Mouse (Mus musculus) liver, postnatal 0 days (tissue): ENCODE data around the gene Amz1. TPM values are rescaled to one million over a fixed set of nuclear protein-coding genes. Genes with fewer than 3 reads are reported as not detected.

ENCODE experiments used
- ATAC-seq: fragments of 200-750 bp; cut with Nextera tagmentation; 2 replicates; pipeline ENCODE4 v1.8.0; 2017; ENCODE audit warnings: mild to moderate bottlenecking, moderate library complexity
- DNase-seq: peaks from one replicate; pipeline ENCODE4 v3.0.0-alpha.2; 2016
- H3K27ac ChIP-seq: fragments of 300-500 bp; sonication (generic); 2 replicates; pipeline ENCODE4 v1.5.1; 2014; ENCODE audit warnings: antibody characterized with exemption, moderate library complexity, mild to moderate bottlenecking, low read depth
- H3K27me3 ChIP-seq: fragments of 300-500 bp; sonication (generic); 2 replicates; pipeline ENCODE4 v1.6.1; 2014; ENCODE audit warnings: low read length, control low read depth, mixed read lengths; ENCODE audit not compliant: insufficient read depth
- H3K36me3 ChIP-seq: fragments of 300-500 bp; sonication (generic); replicated peaks from 2 replicates; pipeline ENCODE4 v1.6.1; 2014; ENCODE audit warnings: mild to moderate bottlenecking, control low read depth, low read length, moderate library complexity, mixed read lengths; ENCODE audit not compliant: insufficient read depth
- H3K4me1 ChIP-seq: fragments of 300-500 bp; sonication (generic); 2 replicates; pipeline ENCODE4 v1.6.1; 2014; ENCODE audit warnings: antibody characterized with exemption, mild to moderate bottlenecking, control low read depth; ENCODE audit not compliant: insufficient read depth
- H3K4me2 ChIP-seq: fragments of 300-500 bp; sonication (generic); 2 replicates; pipeline ENCODE4 v1.6.1; 2014; ENCODE audit warnings: low read depth, mild to moderate bottlenecking, low read length, moderate library complexity, mixed read lengths
- H3K4me3 ChIP-seq: fragments of 300-500 bp; sonication (generic); 2 replicates; pipeline ENCODE4 v1.5.1; 2014; ENCODE audit warnings: low read depth, low read length
- H3K9ac ChIP-seq: fragments of 300-500 bp; sonication (generic); replicated peaks from 2 replicates; pipeline ENCODE4 v1.6.1; 2014; ENCODE audit warnings: mild to moderate bottlenecking, moderate library complexity
- H3K9me3 ChIP-seq: fragments of 300-500 bp; sonication (generic); 2 replicates; pipeline ENCODE4 v1.6.1; 2016; ENCODE audit warnings: mild to moderate bottlenecking, control low read depth, low read length, mixed read lengths
- CTCF ChIP-seq: sonication (generic); IDR thresholded peaks from 2 replicates; pipeline ENCODE4 v1.5.1; 2016; ENCODE audit warnings: antibody characterized with exemption, low read depth
- EP300 ChIP-seq: IDR thresholded peaks from 2 replicates; pipeline ENCODE4 v1.6.1; 2016; ENCODE audit warnings: antibody characterized with exemption, low read depth, mild to moderate bottlenecking
- WGBS: fragments of 180-500 bp; shearing (Covaris S2); extraction: QIAGEN DNeasy Blood & Tissue Kit; methylation state at CpG from one replicate; pipeline ENCODE4 v1.1.7; 2014; ENCODE audit not compliant: insufficient replicate concordance; 5-methylcytosine and 5-hydroxymethylcytosine counted together
- polyA plus RNA-seq: library from polyadenylated mRNA; unstranded; fragments of >200 nt; fragmentation: Nextera tagmentation; extraction: Ambion mirVana; gene quantifications from 2 replicates; pipeline ENCODE4 v1.2.1, GENCODE M21; 2015

The Amz1 gene
- polyA plus RNA-seq, 1 experiment from 2014 or later: 2.2 TPM

DNA sequence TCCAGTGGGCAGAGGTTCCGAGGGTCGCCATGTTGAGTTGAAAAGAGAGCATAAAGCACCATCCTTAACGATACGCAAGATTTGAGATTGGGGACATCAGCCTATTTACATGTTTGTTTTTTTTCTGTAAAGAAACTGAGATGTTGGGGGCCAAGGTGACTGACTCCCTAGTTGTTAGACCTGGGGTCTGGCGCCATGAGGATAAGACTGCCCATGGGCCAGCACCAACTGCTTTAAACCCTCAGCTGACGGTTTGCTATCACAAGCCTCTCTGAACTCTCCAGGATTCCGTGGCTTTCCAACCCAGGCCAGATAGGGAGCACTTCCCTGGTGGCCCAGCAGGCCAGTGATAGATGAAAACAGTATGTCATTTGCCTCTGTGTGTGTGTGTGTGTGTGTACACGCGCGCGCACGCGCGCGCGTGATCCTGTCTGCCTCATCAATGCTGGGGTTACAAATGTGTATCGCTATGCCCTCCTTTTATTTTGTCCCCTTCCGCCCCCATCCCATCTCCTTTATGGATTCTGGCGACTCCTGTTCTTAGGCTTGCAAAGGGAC is 21.2 kb upstream of the Amz1 start:
- peak overlapping the region; percentile 98 for H3K4me2 ChIP-seq
- H3K4me3 ChIP-seq: peak overlapping the region; percentile 74; the same call in 1 of the 2 replicates
- TF ChIP-seq CTCF (no peak), EP300 (no peak)
- peaks cover 42% of the 10 kb centered on the region for H3K4me1 ChIP-seq
- peak overlapping the region; percentile 76 for H3K27ac ChIP-seq
- ATAC-seq (no peak), DNase-seq (no peak)
- WGBS: 64% methylated on average over 19 of the region's 19 CpGs
- no peaks in the 10 kb centered on the region for H3K9me3 ChIP-seq
- peak overlapping the region; percentile 73; the same call in 1 of the 2 replicates for H3K9ac ChIP-seq
- H3K27me3 ChIP-seq: no peaks in the 10 kb centered on the region
- peaks cover 5% of the 10 kb centered on the region; the same call in 1 of the 2 replicates for H3K36me3 ChIP-seq

DNA sequence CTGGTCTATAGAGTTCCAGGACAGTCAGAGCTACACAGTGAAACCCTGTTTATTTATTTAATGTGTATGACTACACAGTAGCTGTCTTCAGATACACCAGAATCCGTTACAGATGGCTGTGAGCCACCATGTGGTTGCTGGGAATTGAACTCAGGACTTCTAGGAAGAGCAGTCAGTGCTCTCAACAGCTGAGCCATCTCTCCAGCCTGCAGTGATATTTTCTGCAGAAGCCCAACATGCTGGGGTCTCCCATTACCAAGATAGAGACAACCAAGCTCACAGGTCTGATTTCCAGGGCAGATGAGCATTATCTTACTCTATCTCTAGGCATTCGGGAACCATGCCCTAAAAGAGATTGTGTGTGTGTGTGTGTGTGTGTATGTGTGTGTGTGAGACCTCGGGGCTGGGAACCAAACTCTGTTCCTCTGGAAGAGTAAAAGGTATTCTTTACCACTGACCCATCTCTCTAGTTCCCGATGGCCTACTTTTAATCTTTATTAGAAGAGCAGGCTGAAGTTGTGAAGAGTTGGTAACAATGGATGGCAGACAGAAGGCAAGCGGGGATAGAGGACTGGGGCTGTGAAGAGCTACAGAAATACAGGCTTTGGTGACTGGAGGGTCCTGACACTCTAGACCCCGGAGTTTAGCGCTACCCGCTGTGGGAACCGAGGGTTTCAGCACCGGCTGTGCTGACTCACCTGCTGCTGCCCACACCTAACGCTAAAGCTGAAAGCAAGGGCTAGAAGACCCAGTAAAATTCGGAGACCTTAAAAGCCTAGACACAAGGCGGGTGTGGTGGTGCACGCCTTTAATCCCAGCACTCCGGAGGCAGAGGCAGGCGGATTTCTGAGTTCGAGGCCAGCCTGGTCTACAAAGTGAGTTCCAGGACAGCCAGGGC is 20.2 kb upstream of the Amz1 start:
- H3K9ac ChIP-seq: peak overlapping the region; percentile 60
- ATAC-seq: no peak
- 21% methylated on average over 17 of the region's 17 CpGs for whole genome bisulfite sequencing
- H3K4me2 ChIP-seq: peak overlapping the region; percentile 66
- TF ChIP-seq EP300 (no peak), CTCF (no peak)
- peak overlapping the region; percentile 84 for H3K27ac ChIP-seq
- H3K9me3 ChIP-seq: no peaks in the 10 kb centered on the region
- no peak for DNase-seq
- peak overlapping the region; percentile 59; the same call in 1 of the 2 replicates for H3K4me3 ChIP-seq
- no peaks in the 10 kb centered on the region for H3K27me3 ChIP-seq
- H3K36me3 ChIP-seq: peaks cover 10% of the 10 kb centered on the region; the same call in 1 of the 2 replicates
- peaks cover 42% of the 10 kb centered on the region for H3K4me1 ChIP-seq

DNA sequence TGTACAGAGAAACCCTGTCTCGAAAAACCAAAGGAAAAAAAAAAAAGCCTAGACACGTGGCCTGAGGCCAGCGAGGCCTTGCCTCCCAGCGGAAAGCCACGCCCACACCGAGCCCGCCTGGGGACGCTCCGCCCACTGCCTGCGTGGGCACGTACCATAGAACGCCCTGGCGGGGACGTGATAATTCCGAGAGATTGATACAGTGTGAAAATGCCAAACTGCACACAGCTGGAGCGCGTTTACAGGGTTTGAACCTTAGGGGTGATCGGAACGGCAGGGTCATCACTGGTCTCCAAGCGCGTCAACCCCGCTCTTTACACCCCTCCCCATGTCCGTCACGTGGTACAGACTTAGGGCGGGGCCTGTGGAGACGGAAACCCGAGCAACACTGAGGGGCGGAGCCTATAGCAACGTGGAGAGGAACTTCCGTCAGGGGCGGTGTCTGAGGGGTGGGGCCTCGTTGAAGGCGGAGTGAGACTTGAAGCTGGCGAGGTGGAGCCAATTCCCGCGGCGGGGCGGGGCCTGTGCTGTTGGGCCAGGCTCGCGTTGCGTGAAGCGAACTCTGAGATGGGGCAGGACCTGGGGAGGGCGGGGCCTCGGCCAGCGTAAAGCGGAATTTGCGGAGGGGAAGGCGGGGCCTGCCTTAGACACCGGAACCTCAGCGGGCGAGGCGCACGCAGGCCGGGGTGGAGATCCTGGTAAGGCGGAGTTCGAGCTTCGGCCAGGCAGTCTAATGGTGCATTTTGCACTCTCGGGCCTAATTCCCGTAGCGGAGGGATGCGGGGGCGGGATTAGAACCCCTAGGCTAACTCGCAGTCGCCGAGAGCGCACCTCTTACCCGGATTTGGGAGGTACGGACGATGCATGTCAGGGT is 19.3 kb upstream of the Amz1 start, which contains the start of gene Brat1:
Gene Brat1, plus strand, starts transcription at position 634 of the 874 bp plus-strand sequence.
- Histone ChIP-seq H3K9ac (peak within 1 kb of the TSS; percentile 65), H3K27me3 (no peaks in the 10 kb centered on the region), H3K9me3 (no peaks in the 10 kb centered on the region), H3K36me3 (peaks cover 10% of the 10 kb centered on the region; the same call in 1 of the 2 replicates), H3K27ac (peak within 1 kb of the TSS; percentile 84), H3K4me2 (peak within 1 kb of the TSS; percentile 89), H3K4me3 (peak within 1 kb of the TSS; percentile 62), H3K4me1 (peaks cover 42% of the 10 kb centered on the region)
- TF ChIP-seq EP300 (no peak), CTCF (peak; percentile 9; the same call in 1 of the 2 replicates)
- DNase-seq: peak; percentile 100
- under 1% methylated on average over 67 of the region's 69 CpGs for WGBS
- peak; percentile 93 for ATAC-seq

DNA sequence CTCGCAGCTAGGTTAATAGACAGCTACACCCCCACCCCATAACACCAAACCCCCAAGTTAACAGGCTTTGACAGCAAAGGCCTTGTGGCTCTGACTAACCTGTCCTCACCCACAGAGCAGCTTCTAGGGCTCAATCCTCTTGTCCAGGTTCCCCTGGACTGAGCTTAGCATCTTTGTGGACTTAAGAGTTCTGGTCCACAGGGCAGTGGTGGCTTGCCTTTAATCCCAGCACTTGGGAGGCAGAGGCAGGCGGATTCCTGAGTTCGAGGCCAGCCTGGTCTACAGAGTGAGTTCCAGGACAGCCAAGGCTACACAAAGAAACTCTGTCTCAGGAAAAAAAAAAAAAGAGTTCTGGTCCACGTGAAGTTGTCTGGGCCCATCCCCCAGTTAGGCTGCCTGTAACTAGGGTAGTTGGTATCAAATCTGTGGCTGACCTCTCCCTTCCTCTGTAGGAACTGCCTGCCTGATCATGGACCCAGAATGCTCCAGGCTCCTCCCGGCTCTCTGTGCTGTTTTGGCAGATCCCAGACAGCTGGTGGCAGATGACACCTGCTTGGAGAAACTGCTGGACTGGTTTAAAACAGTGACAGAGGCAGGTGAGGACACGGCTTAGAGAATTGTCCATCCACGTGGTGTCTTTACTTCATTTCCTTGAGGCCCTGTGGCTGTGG is 18.3 kb upstream of the Amz1 start:
- ATAC-seq: no peak
- peaks cover 18% of the 10 kb centered on the region for H3K36me3 ChIP-seq
- no peak for TF ChIP-seq CTCF
- TF ChIP-seq EP300: no peak
- H3K27me3 ChIP-seq: no peaks in the 10 kb centered on the region
- DNase-seq: no peak
- no peaks in the 10 kb centered on the region for H3K9me3 ChIP-seq
- peak overlapping the region; percentile 62 for H3K4me3 ChIP-seq
- H3K9ac ChIP-seq: peak overlapping the region; percentile 65
- H3K4me1 ChIP-seq: peaks cover 34% of the 10 kb centered on the region
- WGBS: 46% methylated on average over 7 of the region's 7 CpGs
- peak overlapping the region; percentile 73 for H3K27ac ChIP-seq
- H3K4me2 ChIP-seq: peak overlapping the region; percentile 89

DNA sequence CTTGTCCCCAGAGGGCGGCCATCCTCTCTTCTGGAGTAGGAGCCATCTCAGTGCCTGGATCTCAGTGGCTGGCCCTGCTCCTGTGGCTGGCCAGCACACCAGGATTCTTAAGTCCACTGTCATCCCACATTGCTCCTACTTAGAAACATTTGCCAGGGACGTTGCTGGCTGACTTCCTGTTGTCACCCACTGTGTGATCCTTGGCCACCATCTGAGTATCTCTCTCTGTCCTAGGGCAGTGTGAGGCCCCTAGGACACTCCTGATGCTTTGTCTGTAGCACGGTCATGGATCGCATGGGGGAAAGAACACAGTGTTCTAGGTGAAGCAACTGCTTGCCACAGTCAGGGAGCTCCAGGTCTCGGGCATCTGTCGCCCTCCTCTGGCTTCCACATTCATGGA is 13.6 kb upstream of the Amz1 start:
- Histone ChIP-seq H3K9me3 (no peaks in the 10 kb centered on the region), H3K4me2 (no peak overlapping the region), H3K4me1 (peaks cover 10% of the 10 kb centered on the region), H3K27ac (no peak overlapping the region), H3K27me3 (no peaks in the 10 kb centered on the region), H3K36me3 (peaks cover 48% of the 10 kb centered on the region), H3K9ac (no peak overlapping the region), H3K4me3 (no peak overlapping the region)
- WGBS: 87% methylated on average over 6 of the region's 6 CpGs
- DNase-seq (no peak), ATAC-seq (no peak)
- TF ChIP-seq EP300: no peak
- no peak for TF ChIP-seq CTCF
